Mouse (Mus musculus): ENCODE results near the gene Anks1b. TPM values are rescaled to one million over a fixed set of nuclear protein-coding genes. Genes with fewer than 3 reads are reported as not detected.

Gene Anks1b
- polyA plus RNA-seq, 1 experiment from 2014 or later: 1.5 TPM

DNA sequence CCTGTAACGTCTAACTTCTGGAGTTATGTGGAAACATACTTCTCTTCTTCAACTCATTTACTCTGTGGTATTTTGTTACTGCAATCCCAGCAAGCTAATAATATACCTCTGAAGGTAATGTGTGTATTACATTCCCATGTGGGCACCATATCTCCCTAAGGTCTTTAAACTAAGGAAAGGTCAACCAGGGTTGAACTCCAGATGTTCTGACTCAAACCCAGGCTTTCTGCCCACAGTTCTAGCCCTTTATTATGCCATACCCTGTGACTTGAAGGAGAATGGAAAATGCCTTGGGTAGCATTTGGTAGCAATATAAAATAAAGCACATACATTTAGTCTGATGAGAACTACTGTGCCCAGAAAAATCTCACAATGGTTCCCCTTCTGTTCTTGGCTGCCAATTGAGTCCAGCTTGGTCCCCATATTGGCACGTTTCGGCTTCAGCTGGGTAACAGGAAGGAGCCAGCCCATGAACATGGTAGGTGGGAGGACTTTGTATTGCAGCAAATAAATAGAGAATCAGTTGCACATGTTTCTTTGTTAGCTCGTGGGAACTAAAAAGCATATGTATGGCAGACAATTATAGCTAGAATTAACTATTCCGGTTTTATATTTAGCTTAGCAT is 17.9 kb upstream of the Anks1b start:
- Histone ChIP-seq H3K9ac (ENCODE audit: low read length) (no peak overlapping the region), H3K4me3 (ENCODE audit: low read depth, low read length) (no peak overlapping the region), H3K27ac (ENCODE audit: low read depth) (no peak overlapping the region), H3K4me2 (ENCODE audit: low read length) (no peak overlapping the region), H3K36me3 (ENCODE audit: control insufficient read depth, insufficient read depth, low read length) (no peaks in the 10 kb centered on the region), H3K27me3 (replicated peaks; ENCODE audit: control insufficient read depth, insufficient read depth, low read length) (no peaks in the 10 kb centered on the region), H3K4me1 (replicated peaks; ENCODE audit: control insufficient read depth, insufficient read depth, low read length) (no peaks in the 10 kb centered on the region), H3K9me3 (ENCODE audit: control insufficient read depth, low read length) (no peaks in the 10 kb centered on the region)
- WGBS: 79% methylated on average over 5 of the region's 5 CpGs
- ATAC-seq (replicated peaks; ENCODE audit: low FRiP score, low TSS enrichment, low read depth) (no peak), DNase-seq (ENCODE audit: low spot score) (no peak)

DNA sequence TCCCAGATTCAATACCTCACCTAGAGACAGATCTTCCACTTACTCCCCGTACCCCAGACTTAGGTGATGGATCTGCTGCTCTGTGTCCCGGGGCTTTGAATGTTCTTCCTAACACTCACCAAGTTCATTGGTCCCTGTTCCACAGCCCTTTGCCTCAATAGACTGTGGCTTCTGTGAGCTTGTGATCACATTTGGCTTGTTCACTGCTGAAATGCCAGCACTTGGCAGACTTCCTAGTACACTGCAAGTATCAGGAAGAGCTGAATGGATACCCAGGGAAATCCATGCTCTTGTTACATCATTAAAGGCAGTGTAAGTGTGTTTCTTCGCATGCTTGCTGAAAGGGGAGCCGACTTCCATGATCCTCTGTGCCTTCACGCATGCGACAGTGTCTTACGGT is 17.0 kb upstream of the Anks1b start:
- Histone ChIP-seq H3K27ac (ENCODE audit: low read depth) (no peak overlapping the region), H3K4me2 (ENCODE audit: low read length) (no peak overlapping the region), H3K27me3 (replicated peaks; ENCODE audit: control insufficient read depth, insufficient read depth, low read length) (no peaks in the 10 kb centered on the region), H3K9ac (ENCODE audit: low read length) (no peak overlapping the region), H3K4me1 (replicated peaks; ENCODE audit: control insufficient read depth, insufficient read depth, low read length) (no peaks in the 10 kb centered on the region), H3K4me3 (ENCODE audit: low read depth, low read length) (no peak overlapping the region), H3K36me3 (ENCODE audit: control insufficient read depth, insufficient read depth, low read length) (no peaks in the 10 kb centered on the region), H3K9me3 (ENCODE audit: control insufficient read depth, low read length) (no peaks in the 10 kb centered on the region)
- DNase-seq (ENCODE audit: low spot score) (no peak), ATAC-seq (replicated peaks; ENCODE audit: low FRiP score, low TSS enrichment, low read depth) (no peak)
- WGBS: 90% methylated on average over 7 of the region's 7 CpGs

DNA sequence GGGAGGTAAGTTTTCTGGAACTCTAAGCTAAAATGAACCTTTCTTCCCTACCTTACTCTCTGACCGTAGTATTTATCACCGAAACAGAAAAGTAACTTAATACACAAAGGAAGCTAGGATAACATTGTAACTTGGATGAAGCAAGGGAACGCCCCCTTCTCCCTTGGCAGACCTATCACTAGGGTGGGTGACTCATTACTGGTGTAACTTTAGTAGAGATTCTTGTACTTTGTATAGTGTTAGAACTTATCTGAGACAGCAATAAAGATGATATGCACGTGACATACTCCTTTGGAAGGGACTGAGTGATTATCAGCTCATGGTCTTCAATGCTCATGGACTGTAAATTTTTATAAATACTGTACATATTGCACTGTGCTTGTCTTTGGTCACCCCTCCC is 5.1 kb upstream of the Anks1b start:
- no peak overlapping the region for H3K27ac ChIP-seq (ENCODE audit: low read depth)
- no peak overlapping the region for H3K4me3 ChIP-seq (ENCODE audit: low read depth, low read length)
- no peak for DNase-seq (ENCODE audit: low spot score)
- H3K27me3 ChIP-seq (replicated peaks; ENCODE audit: control insufficient read depth, insufficient read depth, low read length): peaks cover 11% of the 10 kb centered on the region
- WGBS: 83% methylated on average over 4 of the region's 4 CpGs
- H3K36me3 ChIP-seq (ENCODE audit: control insufficient read depth, insufficient read depth, low read length): no peaks in the 10 kb centered on the region
- H3K9me3 ChIP-seq (ENCODE audit: control insufficient read depth, low read length): no peaks in the 10 kb centered on the region
- no peaks in the 10 kb centered on the region for H3K4me1 ChIP-seq (replicated peaks; ENCODE audit: control insufficient read depth, insufficient read depth, low read length)
- no peak overlapping the region for H3K4me2 ChIP-seq (ENCODE audit: low read length)
- no peak for ATAC-seq (replicated peaks; ENCODE audit: low FRiP score, low TSS enrichment, low read depth)
- no peak overlapping the region for H3K9ac ChIP-seq (ENCODE audit: low read length)

DNA sequence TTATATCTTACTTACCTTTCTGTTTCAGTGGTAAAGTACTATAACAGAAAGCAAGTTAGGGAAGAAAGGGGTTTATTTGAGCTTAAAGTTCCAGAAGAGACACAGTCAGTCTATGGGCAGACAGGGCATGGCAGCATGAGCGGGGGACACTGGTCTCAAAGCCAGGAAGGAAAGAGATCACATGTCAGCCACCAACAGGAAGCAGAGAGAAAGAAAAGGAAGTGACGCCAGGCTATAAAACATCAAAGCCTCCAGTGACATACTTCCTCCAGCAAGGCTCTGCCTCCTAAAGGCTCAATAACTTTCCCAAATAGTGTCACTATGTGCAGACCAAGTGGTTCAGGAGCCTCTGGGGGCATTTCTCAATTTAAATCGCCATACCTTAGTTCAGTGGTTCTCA is 4.5 kb upstream of the Anks1b start:
- H3K27me3 ChIP-seq (replicated peaks; ENCODE audit: control insufficient read depth, insufficient read depth, low read length): peaks cover 17% of the 10 kb centered on the region
- ATAC-seq (replicated peaks; ENCODE audit: low FRiP score, low TSS enrichment, low read depth): no peak
- H3K4me1 ChIP-seq (replicated peaks; ENCODE audit: control insufficient read depth, insufficient read depth, low read length): no peaks in the 10 kb centered on the region
- no peak overlapping the region for H3K9ac ChIP-seq (ENCODE audit: low read length)
- no peak overlapping the region for H3K27ac ChIP-seq (ENCODE audit: low read depth)
- no peak overlapping the region for H3K4me2 ChIP-seq (ENCODE audit: low read length)
- DNase-seq (ENCODE audit: low spot score): no peak
- no peaks in the 10 kb centered on the region for H3K9me3 ChIP-seq (ENCODE audit: control insufficient read depth, low read length)
- no peak overlapping the region for H3K4me3 ChIP-seq (ENCODE audit: low read depth, low read length)
- H3K36me3 ChIP-seq (ENCODE audit: control insufficient read depth, insufficient read depth, low read length): no peaks in the 10 kb centered on the region
- 76% methylated on average over 3 of the region's 3 CpGs for WGBS

DNA sequence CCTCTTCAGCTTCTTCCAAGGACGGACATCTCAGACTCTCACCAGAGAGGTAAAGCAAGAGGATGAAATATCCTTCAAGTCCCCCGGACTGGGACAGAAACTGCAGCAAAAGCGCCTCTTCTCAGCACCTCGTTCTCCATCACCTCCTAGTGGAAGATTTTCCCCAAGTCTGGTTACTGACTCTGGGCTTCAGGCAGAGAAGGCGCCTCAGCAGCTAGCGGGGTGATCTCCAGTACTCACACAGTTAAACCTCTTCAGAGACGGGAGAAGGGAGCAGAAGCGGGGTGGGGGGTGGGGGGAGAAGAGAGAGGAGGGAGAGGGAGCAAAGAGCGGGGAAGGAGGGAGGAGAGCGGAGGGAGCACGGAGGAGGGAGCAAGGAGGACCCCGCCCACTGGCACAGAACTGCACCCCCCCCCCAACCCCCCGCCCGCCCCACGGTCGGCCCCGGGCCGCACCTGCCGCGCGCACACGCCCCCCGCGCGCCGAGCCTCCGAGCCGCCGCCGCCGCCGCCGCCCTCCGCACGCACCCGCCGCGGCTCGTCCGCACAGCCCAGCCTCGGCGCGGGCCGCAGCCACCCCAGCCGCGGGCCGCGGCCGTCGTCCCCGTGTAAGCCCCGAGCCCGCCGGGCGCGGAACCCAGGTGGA is 686 bp upstream of the Anks1b start:
- ATAC-seq (replicated peaks; ENCODE audit: low FRiP score, low TSS enrichment, low read depth) (peak; percentile 68), DNase-seq (ENCODE audit: low spot score) (peak; percentile 57)
- H3K9me3 ChIP-seq (ENCODE audit: control insufficient read depth, low read length): no peaks in the 10 kb centered on the region
- H3K4me2 ChIP-seq (ENCODE audit: low read length): peak overlapping the region; percentile 92
- H3K36me3 ChIP-seq (ENCODE audit: control insufficient read depth, insufficient read depth, low read length): no peaks in the 10 kb centered on the region
- H3K9ac ChIP-seq (ENCODE audit: low read length): peak overlapping the region; percentile 34
- no peaks in the 10 kb centered on the region for H3K4me1 ChIP-seq (replicated peaks; ENCODE audit: control insufficient read depth, insufficient read depth, low read length)
- no peak overlapping the region for H3K27ac ChIP-seq (ENCODE audit: low read depth)
- WGBS: 1% methylated on average over 19 of the region's 56 CpGs
- H3K27me3 ChIP-seq (replicated peaks; ENCODE audit: control insufficient read depth, insufficient read depth, low read length): peaks cover 28% of the 10 kb centered on the region
- peak overlapping the region; percentile 49 for H3K4me3 ChIP-seq (ENCODE audit: low read depth, low read length)

DNA sequence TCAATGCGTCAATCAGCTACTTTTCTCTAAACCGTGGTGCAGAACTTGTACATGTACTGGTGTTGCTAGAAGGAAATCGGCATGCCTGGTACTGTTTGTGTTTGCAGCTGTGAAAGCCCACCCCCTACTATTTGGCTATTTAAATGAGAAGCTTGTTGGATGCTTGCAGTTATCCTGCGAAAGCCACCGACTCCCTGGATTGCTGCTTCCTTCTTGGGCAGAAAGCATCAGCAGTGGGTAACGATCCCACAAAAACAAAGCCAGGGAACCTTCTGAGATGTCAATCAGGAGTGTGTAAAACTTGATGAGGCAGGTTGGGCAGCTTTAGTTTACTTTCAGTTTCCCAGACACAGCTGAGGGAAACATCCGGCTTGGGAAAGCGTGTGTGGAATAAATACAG is 727 bp downstream of the Anks1b start:
- no peak overlapping the region for H3K4me3 ChIP-seq (ENCODE audit: low read depth, low read length)
- H3K9me3 ChIP-seq (ENCODE audit: control insufficient read depth, low read length): no peaks in the 10 kb centered on the region
- H3K4me2 ChIP-seq (ENCODE audit: low read length): peak overlapping the region; percentile 92
- no peak for DNase-seq (ENCODE audit: low spot score)
- peaks cover 28% of the 10 kb centered on the region for H3K27me3 ChIP-seq (replicated peaks; ENCODE audit: control insufficient read depth, insufficient read depth, low read length)
- no peak overlapping the region for H3K9ac ChIP-seq (ENCODE audit: low read length)
- no peaks in the 10 kb centered on the region for H3K36me3 ChIP-seq (ENCODE audit: control insufficient read depth, insufficient read depth, low read length)
- H3K27ac ChIP-seq (ENCODE audit: low read depth): no peak overlapping the region
- no peak for ATAC-seq (replicated peaks; ENCODE audit: low FRiP score, low TSS enrichment, low read depth)
- H3K4me1 ChIP-seq (replicated peaks; ENCODE audit: control insufficient read depth, insufficient read depth, low read length): no peaks in the 10 kb centered on the region
- WGBS: 10% methylated on average over 8 of the region's 8 CpGs

DNA sequence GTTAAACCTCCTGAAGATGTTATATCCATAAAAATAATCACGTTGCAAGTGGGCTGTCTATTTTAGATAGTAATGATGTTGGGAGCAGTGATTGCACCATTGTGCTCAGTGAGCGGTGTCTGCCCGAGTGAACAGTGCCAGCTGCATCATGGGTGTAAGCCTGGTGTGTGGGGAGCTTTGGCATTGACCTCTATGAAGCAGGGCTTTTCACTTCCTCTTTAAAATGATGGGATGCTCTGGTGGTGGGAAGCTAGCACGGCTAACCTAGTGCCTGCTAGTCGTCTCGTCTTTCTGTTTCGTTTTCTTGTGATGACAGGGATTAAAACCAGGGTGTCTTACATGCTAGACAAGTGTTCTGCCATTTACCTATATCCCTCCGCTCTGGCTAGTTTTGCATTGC is 10.3 kb downstream of the Anks1b start:
- H3K36me3 ChIP-seq (ENCODE audit: control insufficient read depth, insufficient read depth, low read length): no peaks in the 10 kb centered on the region
- no peaks in the 10 kb centered on the region for H3K4me1 ChIP-seq (replicated peaks; ENCODE audit: control insufficient read depth, insufficient read depth, low read length)
- H3K9ac ChIP-seq (ENCODE audit: low read length): no peak overlapping the region
- 77% methylated on average over 8 of the region's 8 CpGs for WGBS
- no peak overlapping the region for H3K27ac ChIP-seq (ENCODE audit: low read depth)
- H3K27me3 ChIP-seq (replicated peaks; ENCODE audit: control insufficient read depth, insufficient read depth, low read length): no peaks in the 10 kb centered on the region
- DNase-seq (ENCODE audit: low spot score) (no peak), ATAC-seq (replicated peaks; ENCODE audit: low FRiP score, low TSS enrichment, low read depth) (no peak)
- H3K4me3 ChIP-seq (ENCODE audit: low read depth, low read length): no peak overlapping the region
- no peak overlapping the region for H3K4me2 ChIP-seq (ENCODE audit: low read length)
- no peaks in the 10 kb centered on the region for H3K9me3 ChIP-seq (ENCODE audit: control insufficient read depth, low read length)

DNA sequence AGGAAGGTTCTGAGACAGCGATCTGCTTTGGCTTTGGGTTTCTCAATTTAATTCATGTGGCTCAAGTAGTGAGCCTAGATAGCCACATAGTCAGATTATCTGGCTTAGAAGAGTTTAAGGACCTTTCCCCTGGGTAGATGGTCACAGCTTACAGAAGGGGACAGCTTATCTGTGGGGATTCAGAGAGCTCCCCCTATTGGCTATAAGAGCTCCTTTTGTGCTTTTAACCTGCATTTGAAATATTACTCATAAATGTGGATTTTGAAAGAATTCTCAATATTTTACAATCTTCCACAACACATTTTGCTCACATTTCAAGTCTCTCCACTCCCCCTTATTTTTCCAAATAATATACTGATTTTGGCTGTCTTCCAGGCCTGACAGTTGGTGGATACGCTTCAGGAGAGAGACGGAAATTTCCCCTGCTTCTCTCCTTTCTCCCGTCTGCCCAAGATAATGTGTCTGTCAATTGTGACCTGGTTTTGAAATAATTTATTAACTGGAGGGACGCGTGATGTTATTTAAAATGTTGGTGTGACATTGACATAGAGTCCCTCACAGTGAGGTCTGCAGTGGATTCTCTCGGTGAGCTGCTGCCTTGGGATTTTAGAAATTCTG is 29.5 kb downstream of the Anks1b start:
- Histone ChIP-seq H3K9me3 (ENCODE audit: control insufficient read depth, low read length) (no peaks in the 10 kb centered on the region), H3K4me1 (replicated peaks; ENCODE audit: control insufficient read depth, insufficient read depth, low read length) (no peaks in the 10 kb centered on the region), H3K27ac (ENCODE audit: low read depth) (no peak overlapping the region), H3K9ac (ENCODE audit: low read length) (no peak overlapping the region), H3K36me3 (ENCODE audit: control insufficient read depth, insufficient read depth, low read length) (no peaks in the 10 kb centered on the region), H3K4me3 (ENCODE audit: low read depth, low read length) (no peak overlapping the region), H3K4me2 (ENCODE audit: low read length) (no peak overlapping the region), H3K27me3 (replicated peaks; ENCODE audit: control insufficient read depth, insufficient read depth, low read length) (no peaks in the 10 kb centered on the region)
- DNase-seq (ENCODE audit: low spot score) (no peak), ATAC-seq (replicated peaks; ENCODE audit: low FRiP score, low TSS enrichment, low read depth) (no peak)
- 66% methylated on average over 7 of the region's 7 CpGs for WGBS

DNA sequence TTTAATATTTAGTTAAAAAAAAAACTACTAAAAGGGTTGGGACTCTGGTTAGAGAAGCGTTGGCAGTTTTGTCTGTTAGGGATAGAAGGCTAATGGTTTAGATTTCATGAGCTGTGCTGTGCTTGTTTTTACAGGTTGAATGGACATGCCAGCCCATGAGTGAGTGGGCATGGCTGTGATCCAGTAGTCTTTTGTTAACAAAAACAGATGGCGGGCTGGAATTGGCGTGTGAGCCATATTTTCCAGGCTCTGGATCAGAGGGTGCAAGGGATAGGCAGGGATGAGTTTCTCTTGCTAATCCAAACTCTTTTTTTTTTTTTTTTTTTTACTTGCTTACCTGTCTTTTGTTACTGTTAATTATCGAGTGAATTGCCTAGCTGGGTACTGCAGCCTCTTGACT is 38.6 kb downstream of the Anks1b start:
- WGBS: 84% methylated on average over 4 of the region's 4 CpGs
- H3K36me3 ChIP-seq (ENCODE audit: control insufficient read depth, insufficient read depth, low read length): no peaks in the 10 kb centered on the region
- no peaks in the 10 kb centered on the region for H3K4me1 ChIP-seq (replicated peaks; ENCODE audit: control insufficient read depth, insufficient read depth, low read length)
- H3K9me3 ChIP-seq (ENCODE audit: control insufficient read depth, low read length): no peaks in the 10 kb centered on the region
- H3K4me3 ChIP-seq (ENCODE audit: low read depth, low read length): no peak overlapping the region
- no peak for ATAC-seq (replicated peaks; ENCODE audit: low FRiP score, low TSS enrichment, low read depth)
- H3K27ac ChIP-seq (ENCODE audit: low read depth): no peak overlapping the region
- no peak for DNase-seq (ENCODE audit: low spot score)
- H3K27me3 ChIP-seq (replicated peaks; ENCODE audit: control insufficient read depth, insufficient read depth, low read length): no peaks in the 10 kb centered on the region
- no peak overlapping the region for H3K9ac ChIP-seq (ENCODE audit: low read length)
- no peak overlapping the region for H3K4me2 ChIP-seq (ENCODE audit: low read length)

All from intestine, embryonic 14.5 days (tissue).